Mouse (Mus musculus): ENCODE results near the gene Golga4.

GRCm38 (mm10) chr9:118476766-118477271 is 29.2 kb upstream of the Golga4 start:
- no peak for TF ChIP-seq POLR2A (IDR thresholded peaks at IDR 0.05; ENCODE audit: borderline replicate concordance, extremely low read depth, low read depth, low read length)
- TF ChIP-seq CTCF (IDR thresholded peaks at IDR 0.05; ENCODE audit: insufficient read depth, low read length), result no peak

Data from lung, adult 2 months (tissue).